Mouse (Mus musculus): ENCODE data around the gene Bcl9l. TPM values are rescaled to one million over a fixed set of nuclear protein-coding genes. Genes with fewer than 3 reads are reported as not detected.

Bcl9l gene
- polyA plus RNA-seq, 1 experiment from 2014 or later = 12.6 TPM

Other genes with a start within 250 kb of the Bcl9l start
- 20.1 and 27.6 TPM in 2 replicates for gene Cbl, start 248.8 kb upstream of the Bcl9l start, polyA plus RNA-seq (2014; fragmentation: Nextera tagmentation; extraction: Ambion mirVana)
- not detected in 2 replicates for gene Ccdc153, start 242.1 kb upstream of the Bcl9l start, polyA plus RNA-seq (2014; fragmentation: Nextera tagmentation; extraction: Ambion mirVana)
- gene Pdzd3, start 231.4 kb upstream of the Bcl9l start, polyA plus RNA-seq (2014; fragmentation: Nextera tagmentation; extraction: Ambion mirVana) = 0.49 and 0.57 TPM in 2 replicates
- 3.7 and 3.9 TPM in 2 replicates for gene Nlrx1, start 214.2 kb upstream of the Bcl9l start, polyA plus RNA-seq (2014; fragmentation: Nextera tagmentation; extraction: Ambion mirVana)
- gene Abcg4, start 194.2 kb upstream of the Bcl9l start, polyA plus RNA-seq (2014; fragmentation: Nextera tagmentation; extraction: Ambion mirVana) = 18.9 and 20.1 TPM in 2 replicates
- 15.9 and 24.7 TPM in 2 replicates for gene Hinfp, start 177.2 kb upstream of the Bcl9l start, polyA plus RNA-seq (2014; fragmentation: Nextera tagmentation; extraction: Ambion mirVana)
- 25.2 and 25.5 TPM in 2 replicates for gene C2cd2l, start 162.5 kb upstream of the Bcl9l start, polyA plus RNA-seq (2014; fragmentation: Nextera tagmentation; extraction: Ambion mirVana)
- 37.0 and 40.5 TPM in 2 replicates for gene Dpagt1, start 156.8 kb upstream of the Bcl9l start, polyA plus RNA-seq (2014; fragmentation: Nextera tagmentation; extraction: Ambion mirVana)
- gene H2afx, start 148.1 kb upstream of the Bcl9l start, polyA plus RNA-seq (2014; fragmentation: Nextera tagmentation; extraction: Ambion mirVana) = 98.1 and 128 TPM in 2 replicates
- 53.5 and 64.7 TPM in 2 replicates for gene Hmbs, start 138.6 kb upstream of the Bcl9l start, polyA plus RNA-seq (2014; fragmentation: Nextera tagmentation; extraction: Ambion mirVana)
- 34.4 and 36.7 TPM in 2 replicates for gene Vps11, start 121.2 kb upstream of the Bcl9l start, polyA plus RNA-seq (2014; fragmentation: Nextera tagmentation; extraction: Ambion mirVana)
- gene Hyou1, start 103.3 kb upstream of the Bcl9l start, polyA plus RNA-seq (2014; fragmentation: Nextera tagmentation; extraction: Ambion mirVana) = 18.2 and 27.1 TPM in 2 replicates
- gene Slc37a4, start 86.0 kb upstream of the Bcl9l start, polyA plus RNA-seq (2014; fragmentation: Nextera tagmentation; extraction: Ambion mirVana) = 42.9 and 46.8 TPM in 2 replicates
- 1,282 and 1,427 TPM in 2 replicates for gene Rps25, start 75.7 kb upstream of the Bcl9l start, polyA plus RNA-seq (2014; fragmentation: Nextera tagmentation; extraction: Ambion mirVana)
- 329 and 359 TPM in 2 replicates for gene Trappc4, start 75.2 kb upstream of the Bcl9l start, polyA plus RNA-seq (2014; fragmentation: Nextera tagmentation; extraction: Ambion mirVana)
- 33.3 and 36.4 TPM in 2 replicates for gene Ccdc84, start 64.3 kb upstream of the Bcl9l start, polyA plus RNA-seq (2014; fragmentation: Nextera tagmentation; extraction: Ambion mirVana)
- not detected in 2 replicates for gene Foxr1, start 41.7 kb upstream of the Bcl9l start, polyA plus RNA-seq (2014; fragmentation: Nextera tagmentation; extraction: Ambion mirVana)
- not detected in 2 replicates for gene Upk2, start 27.8 kb upstream of the Bcl9l start, polyA plus RNA-seq (2014; fragmentation: Nextera tagmentation; extraction: Ambion mirVana)
- 0.11 TPM in 1 of 2 replicates, not detected in the other for gene Cxcr5, start 79.1 kb downstream of the Bcl9l start, polyA plus RNA-seq (2014; fragmentation: Nextera tagmentation; extraction: Ambion mirVana)
- 26.4 and 51.8 TPM in 2 replicates for gene Ddx6, start 122.1 kb downstream of the Bcl9l start, polyA plus RNA-seq (2014; fragmentation: Nextera tagmentation; extraction: Ambion mirVana)
- not detected in 2 replicates for gene Treh, start 190.4 kb downstream of the Bcl9l start, polyA plus RNA-seq (2014; fragmentation: Nextera tagmentation; extraction: Ambion mirVana)